ENCODE assay signal across 15 mouse cellular contexts in the genomic region with DNA sequence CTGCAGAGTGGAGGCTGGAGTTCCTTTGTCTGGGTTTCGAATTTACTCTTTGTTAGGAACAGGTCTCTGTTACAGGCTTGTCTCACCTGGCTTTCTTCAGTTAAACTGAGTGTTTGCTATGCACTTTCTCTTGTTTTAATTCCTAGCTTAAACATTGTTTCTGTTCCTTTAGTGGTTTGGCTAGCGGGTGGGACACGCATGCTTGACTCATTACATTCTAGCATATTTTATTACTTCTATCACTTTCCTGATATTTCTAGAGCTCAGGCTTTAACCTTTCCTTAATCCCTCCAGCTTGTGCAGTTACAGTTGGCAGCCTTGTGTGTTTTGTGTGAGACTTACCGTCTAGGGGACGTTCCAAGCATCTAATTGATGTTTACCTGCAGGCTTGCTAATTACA.
A peak's percentile ranks its signal among the peaks of the same experiment; 100 is the strongest.
DNase-seq lines count a peak whose midpoint lies in the region; ATAC-seq and TF ChIP-seq lines count a peak whose summit lies in the region.
"Had no signal": no experiment of that assay in that cellular context is flagged by ENCODE, and none has a peak within 500 bp of the region (broad histone marks: within the 10 kb centered on the region; RNA-seq: fewer than 3 reads in every experiment).

No protein-coding gene starts in this region.

- ATAC-seq in hindbrain, embryonic 13.5 days (ENCODE audit: low FRiP score) = no peak
- ATAC-seq in hindbrain, postnatal 0 days = no peak
- no peak for ATAC-seq in midbrain, embryonic 16.5 days
- ATAC-seq in embryonic facial prominence, embryonic 14.5 days (ENCODE audit: low read depth) = peak; percentile 75
- ATAC-seq: liver, embryonic 12.5 days; midbrain, embryonic 13.5 days had no signal

- no peak overlapping the region for H3K4me3 ChIP-seq in hindbrain, embryonic 13.5 days
- no peak overlapping the region for H3K4me3 ChIP-seq in hindbrain, postnatal 0 days (ENCODE audit: low read length)
- no peak overlapping the region for H3K4me3 ChIP-seq in midbrain, embryonic 10.5 days
- H3K4me3 ChIP-seq in midbrain, embryonic 16.5 days (ENCODE audit: low read depth, low read length) = no peak overlapping the region
- H3K4me3 ChIP-seq in embryonic facial prominence, embryonic 14.5 days (ENCODE audit: low read depth, low read length) = no peak overlapping the region
- H3K4me3 ChIP-seq: forebrain, embryonic 13.5 days; gastrocnemius, adult 2 months; liver, embryonic 12.5 days; midbrain, embryonic 13.5 days had no signal

- no peak for TF ChIP-seq CTCF in hindbrain, postnatal 0 days (IDR thresholded peaks at IDR 0.05; ENCODE audit: low read depth)

- peaks cover 7% of the 10 kb centered on the region; the same call in 1 of the 2 replicates for H3K27me3 ChIP-seq in hindbrain, embryonic 13.5 days
- no peaks in the 10 kb centered on the region for H3K27me3 ChIP-seq in hindbrain, postnatal 0 days (ENCODE audit: insufficient read depth, low read length)
- H3K27me3 ChIP-seq in midbrain, embryonic 10.5 days (ENCODE audit: low read depth, poor library complexity, severe bottlenecking) = peaks cover 28% of the 10 kb centered on the region
- no peaks in the 10 kb centered on the region for H3K27me3 ChIP-seq in midbrain, embryonic 16.5 days (ENCODE audit: control insufficient read depth, insufficient read depth, low read depth, low read length)
- no peaks in the 10 kb centered on the region for H3K27me3 ChIP-seq in embryonic facial prominence, embryonic 14.5 days (replicated peaks; ENCODE audit: control insufficient read depth, insufficient read depth, low read length)
- H3K27me3 ChIP-seq: forebrain, embryonic 13.5 days had no signal

- no peak overlapping the region for H3K4me2 ChIP-seq in hindbrain, embryonic 13.5 days
- no peak overlapping the region for H3K4me2 ChIP-seq in hindbrain, postnatal 0 days (ENCODE audit: low read depth, low read length)
- H3K4me2 ChIP-seq in midbrain, embryonic 16.5 days (ENCODE audit: low read length) = no peak overlapping the region
- no peak overlapping the region for H3K4me2 ChIP-seq in embryonic facial prominence, embryonic 14.5 days (ENCODE audit: low read depth, low read length)
- H3K4me2 ChIP-seq: forebrain, embryonic 13.5 days; liver, embryonic 12.5 days; midbrain, embryonic 13.5 days had no signal

- peak overlapping the region; percentile 55; the same call in 1 of the 2 replicates for H3K27ac ChIP-seq in hindbrain, embryonic 13.5 days
- no peak overlapping the region for H3K27ac ChIP-seq in hindbrain, postnatal 0 days
- H3K27ac ChIP-seq in midbrain, embryonic 10.5 days (replicated peaks) = peak overlapping the region; percentile 70
- H3K27ac ChIP-seq in midbrain, embryonic 16.5 days (ENCODE audit: low read length) = no peak overlapping the region
- H3K27ac ChIP-seq in embryonic facial prominence, embryonic 14.5 days (replicated peaks; ENCODE audit: low read depth, low read length) = 0 out of 2 replicates have a peak overlapping the region, but pooled peaks have one; percentile 5
- H3K27ac ChIP-seq: forebrain, embryonic 13.5 days; gastrocnemius, adult 2 months; liver, embryonic 12.5 days; macrophage; midbrain, embryonic 13.5 days had no signal

- H3K4me1 ChIP-seq in hindbrain, embryonic 13.5 days (replicated peaks) = peaks cover 22% of the 10 kb centered on the region
- H3K4me1 ChIP-seq in hindbrain, postnatal 0 days (ENCODE audit: insufficient read depth, low read length) = no peaks in the 10 kb centered on the region
- H3K4me1 ChIP-seq in midbrain, embryonic 10.5 days = peaks cover 70% of the 10 kb centered on the region
- peaks cover 3% of the 10 kb centered on the region for H3K4me1 ChIP-seq in midbrain, embryonic 16.5 days (ENCODE audit: control insufficient read depth, insufficient read depth, low read length)
- H3K4me1 ChIP-seq in embryonic facial prominence, embryonic 14.5 days (ENCODE audit: control insufficient read depth, insufficient read depth, low read length) = no peaks in the 10 kb centered on the region

- H3K9ac ChIP-seq in hindbrain, embryonic 13.5 days = no peak overlapping the region
- H3K9ac ChIP-seq in hindbrain, postnatal 0 days (replicated peaks; ENCODE audit: low read length) = no peak overlapping the region
- no peak overlapping the region for H3K9ac ChIP-seq in midbrain, embryonic 16.5 days (ENCODE audit: low read depth, low read length)
- no peak overlapping the region for H3K9ac ChIP-seq in embryonic facial prominence, embryonic 14.5 days (ENCODE audit: low read depth, low read length)
- H3K9ac ChIP-seq: forebrain, embryonic 13.5 days; liver, embryonic 12.5 days; midbrain, embryonic 13.5 days had no signal

- WGBS in hindbrain, embryonic 13.5 days = 62% methylated on average over 5 of the region's 5 CpGs
- WGBS in hindbrain, postnatal 0 days = 44% methylated on average over 5 of the region's 5 CpGs
- 48% methylated on average over 5 of the region's 5 CpGs for WGBS in midbrain, embryonic 10.5 days
- 36% methylated on average over 5 of the region's 5 CpGs for WGBS in midbrain, embryonic 16.5 days
- WGBS in embryonic facial prominence, embryonic 14.5 days = 31% methylated on average over 5 of the region's 5 CpGs

- DNase-seq in hindbrain, postnatal 0 days (ENCODE audit: low spot score) = no peak
- no peak for DNase-seq in midbrain, embryonic 10.5 days (ENCODE audit: low spot score)
- peak; percentile 65 for DNase-seq in embryonic facial prominence, embryonic 14.5 days (ENCODE audit: low spot score)
- DNase-seq in cerebellum, adult 11-12 months = no peak
- no peak for DNase-seq in ovary, postnatal 10 days (ENCODE audit: low spot score)
- DNase-seq: cerebellum, postnatal 14 days; gastrocnemius, adult 2 months; kidney, postnatal 4 days; thymus, postnatal 4 days had no signal

- H3K9me3 ChIP-seq in hindbrain, embryonic 13.5 days = no peaks in the 10 kb centered on the region
- H3K9me3 ChIP-seq in hindbrain, postnatal 0 days (ENCODE audit: low read length) = no peaks in the 10 kb centered on the region
- H3K9me3 ChIP-seq in midbrain, embryonic 10.5 days (replicated peaks) = no peaks in the 10 kb centered on the region
- H3K9me3 ChIP-seq in midbrain, embryonic 16.5 days (replicated peaks; ENCODE audit: control insufficient read depth, low read length, poor library complexity, severe bottlenecking) = no peaks in the 10 kb centered on the region
- no peaks in the 10 kb centered on the region for H3K9me3 ChIP-seq in embryonic facial prominence, embryonic 14.5 days (ENCODE audit: control insufficient read depth, low read length)
- H3K9me3 ChIP-seq: forebrain, embryonic 13.5 days; liver, embryonic 12.5 days; midbrain, embryonic 13.5 days had no signal

- H3K36me3 ChIP-seq in hindbrain, embryonic 13.5 days = no peaks in the 10 kb centered on the region
- no peaks in the 10 kb centered on the region for H3K36me3 ChIP-seq in hindbrain, postnatal 0 days (ENCODE audit: insufficient read depth, low read length)
- no peaks in the 10 kb centered on the region for H3K36me3 ChIP-seq in midbrain, embryonic 10.5 days
- no peaks in the 10 kb centered on the region for H3K36me3 ChIP-seq in midbrain, embryonic 16.5 days (ENCODE audit: control insufficient read depth, insufficient read depth, low read length)
- H3K36me3 ChIP-seq in embryonic facial prominence, embryonic 14.5 days (ENCODE audit: control insufficient read depth, insufficient read depth, low read length) = no peaks in the 10 kb centered on the region
- H3K36me3 ChIP-seq: liver, embryonic 12.5 days; midbrain, embryonic 13.5 days had no signal

Comparison
In these comparisons a context has a peak if more than half of its experiments do, and no peak if none do; other contexts are left out.
1. H3K27ac ChIP-seq: peak in hindbrain, embryonic 13.5 days (single experiment), midbrain, embryonic 10.5 days (single experiment) and embryonic facial prominence, embryonic 14.5 days (single experiment); none in hindbrain, postnatal 0 days (single experiment) and midbrain, embryonic 16.5 days (single experiment).